Mouse (Mus musculus): ENCODE measurements around the gene Erc2. TPM values are rescaled to one million over a fixed set of nuclear protein-coding genes. Genes with fewer than 3 reads are reported as not detected.

The Erc2 gene
- total RNA-seq, 2 experiments from 2014 or later = not detected

DNA sequence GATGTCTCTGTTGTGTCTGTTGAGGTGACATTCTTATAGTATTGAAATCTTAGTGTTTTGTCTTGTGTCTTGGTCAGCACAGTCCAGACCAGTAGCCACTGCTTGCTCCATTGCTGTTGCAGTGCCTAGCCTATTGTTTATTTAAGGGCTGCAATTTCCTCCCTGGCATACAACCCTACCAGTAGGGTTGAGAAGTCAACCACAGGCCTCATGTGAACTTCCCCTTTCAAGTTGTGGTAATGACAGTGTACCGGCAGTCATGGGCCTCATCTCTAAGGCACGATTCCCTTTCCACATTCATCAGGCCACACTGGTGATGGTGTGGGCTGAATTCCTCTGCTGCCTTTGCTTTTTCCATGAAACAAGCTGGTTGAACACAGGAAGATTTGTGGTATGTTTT lies 267.4 kb downstream of the Erc2 start:
- no peak for ATAC-seq (replicated peaks; ENCODE audit: low FRiP score, poor library complexity, severe bottlenecking)

GRCm38 (mm10) chr14:27892416-27892815 lies 270.2 kb downstream of the Erc2 start:
- no peak for ATAC-seq (replicated peaks; ENCODE audit: low FRiP score, poor library complexity, severe bottlenecking)

GRCm38 (mm10) chr14:27901772-27902171 lies 279.5 kb downstream of the Erc2 start:
- ATAC-seq (replicated peaks; ENCODE audit: low FRiP score, poor library complexity, severe bottlenecking) = no peak

GRCm38 (mm10) chr14:27921656-27922373 lies 299.6 kb downstream of the Erc2 start:
- no peak for ATAC-seq (replicated peaks; ENCODE audit: low FRiP score, poor library complexity, severe bottlenecking)

DNA sequence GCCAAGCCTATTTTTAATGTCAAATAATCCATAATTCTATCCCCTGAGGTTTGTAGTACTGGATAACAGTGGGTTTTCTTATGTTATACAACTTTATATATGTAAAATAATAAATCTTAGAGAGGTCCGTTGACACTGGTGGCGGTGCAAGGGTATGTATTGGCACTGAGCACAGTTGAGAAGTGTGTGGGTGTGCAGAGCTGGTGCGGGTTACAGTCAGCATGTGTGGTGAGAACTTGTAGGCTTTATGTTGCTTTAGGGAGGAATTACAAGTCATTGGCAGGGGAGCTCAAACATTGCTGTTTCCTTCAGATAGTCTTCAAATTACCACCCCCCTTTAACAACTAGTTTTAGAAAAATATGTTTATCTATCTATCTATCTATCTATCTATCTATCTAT lies 305.1 kb downstream of the Erc2 start:
- no peak for ATAC-seq (replicated peaks; ENCODE audit: low FRiP score, poor library complexity, severe bottlenecking)

GRCm38 (mm10) chr14:27933533-27933932 lies 311.3 kb downstream of the Erc2 start:
- ATAC-seq (replicated peaks; ENCODE audit: low FRiP score, poor library complexity, severe bottlenecking) = no peak

DNA sequence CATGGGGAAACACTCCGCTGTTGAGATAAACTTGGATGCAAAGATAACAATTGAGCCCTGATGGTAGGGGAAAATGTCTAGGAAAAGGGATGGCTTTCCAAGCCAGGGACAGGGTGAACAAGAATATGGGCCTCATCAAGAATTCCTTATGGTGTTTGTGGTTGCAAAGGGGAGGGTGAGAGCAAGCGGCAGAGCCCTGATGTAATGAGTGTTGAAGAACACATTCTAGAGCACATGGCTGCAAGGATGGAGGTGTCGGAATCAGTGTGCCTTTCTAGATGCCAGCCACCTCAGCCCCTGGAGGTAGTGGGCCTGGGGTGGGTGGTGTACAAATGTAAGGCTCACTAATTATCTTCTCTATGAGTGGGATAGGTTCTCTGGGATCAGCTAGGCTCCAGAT lies 313.5 kb downstream of the Erc2 start:
- no peak for ATAC-seq (replicated peaks; ENCODE audit: low FRiP score, poor library complexity, severe bottlenecking)

GRCm38 (mm10) chr14:27937922-27938321 lies 315.7 kb downstream of the Erc2 start:
- no peak for ATAC-seq (replicated peaks; ENCODE audit: low FRiP score, poor library complexity, severe bottlenecking)

GRCm38 (mm10) chr14:27945276-27945675 lies 323.0 kb downstream of the Erc2 start:
- ATAC-seq (replicated peaks; ENCODE audit: low FRiP score, poor library complexity, severe bottlenecking) = no peak

DNA sequence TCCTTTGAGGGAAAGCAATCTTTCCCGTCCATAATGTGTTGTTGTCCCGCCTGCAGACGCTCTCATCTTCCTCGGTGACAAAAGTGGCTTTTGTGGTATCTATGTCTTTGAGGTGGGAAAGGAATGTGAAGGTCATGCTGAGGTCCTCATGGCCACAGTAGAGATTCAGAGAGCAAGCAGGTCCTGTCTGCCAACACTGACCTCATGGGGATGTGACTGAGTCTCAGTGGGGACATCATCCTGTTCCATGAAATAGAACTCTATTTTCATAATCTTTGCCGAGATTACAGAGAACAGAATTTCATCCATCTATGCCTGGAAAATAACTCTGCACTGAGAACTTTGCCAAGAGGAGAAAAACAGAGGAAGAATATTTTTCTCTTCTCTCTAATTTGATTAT lies 324.0 kb downstream of the Erc2 start:
- ATAC-seq (replicated peaks; ENCODE audit: low FRiP score, poor library complexity, severe bottlenecking) = no peak

GRCm38 (mm10) chr14:27948391-27948790 lies 326.2 kb downstream of the Erc2 start:
- ATAC-seq (replicated peaks; ENCODE audit: low FRiP score, poor library complexity, severe bottlenecking) = no peak

DNA sequence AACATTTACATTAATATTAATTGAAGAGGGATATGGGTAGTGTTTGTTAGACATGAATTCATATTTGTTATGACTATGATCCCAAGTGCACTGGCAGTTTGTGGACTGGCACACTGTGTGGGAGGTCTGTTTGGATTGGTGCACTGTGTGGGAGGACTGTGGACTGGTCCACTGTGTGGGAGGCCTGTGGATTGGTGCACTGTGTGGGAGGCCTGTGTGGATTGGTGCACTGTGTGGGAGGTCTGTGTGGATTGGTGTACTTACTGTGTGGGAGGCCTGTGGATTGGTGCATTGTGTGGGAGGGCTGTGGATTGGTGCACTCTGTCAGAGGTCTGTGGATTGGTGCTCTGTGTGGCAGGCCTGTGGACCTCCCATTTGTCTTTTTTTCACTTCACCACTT lies 331.6 kb downstream of the Erc2 start:
- ATAC-seq (replicated peaks; ENCODE audit: low FRiP score, poor library complexity, severe bottlenecking) = no peak

DNA sequence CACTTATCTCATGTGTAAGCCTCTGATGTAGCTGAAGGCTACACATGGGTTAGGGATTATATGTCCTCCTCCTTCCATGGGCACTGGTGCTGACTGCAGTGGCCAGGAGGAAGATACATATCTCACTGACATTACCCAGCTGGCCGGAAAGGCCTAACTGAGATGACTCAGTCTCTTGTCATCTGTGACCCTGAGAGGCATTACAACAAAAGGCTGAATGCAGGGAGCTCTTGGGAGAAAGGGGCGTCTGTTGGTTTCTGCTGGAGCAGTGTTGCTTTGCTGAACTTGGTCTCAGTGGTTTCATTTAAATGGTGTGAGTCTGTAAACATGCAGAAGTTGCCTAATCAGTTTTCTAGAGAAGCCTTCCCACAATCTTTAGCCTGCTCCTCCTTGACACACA lies 334.6 kb downstream of the Erc2 start:
- ATAC-seq (replicated peaks; ENCODE audit: low FRiP score, poor library complexity, severe bottlenecking) = no peak

DNA sequence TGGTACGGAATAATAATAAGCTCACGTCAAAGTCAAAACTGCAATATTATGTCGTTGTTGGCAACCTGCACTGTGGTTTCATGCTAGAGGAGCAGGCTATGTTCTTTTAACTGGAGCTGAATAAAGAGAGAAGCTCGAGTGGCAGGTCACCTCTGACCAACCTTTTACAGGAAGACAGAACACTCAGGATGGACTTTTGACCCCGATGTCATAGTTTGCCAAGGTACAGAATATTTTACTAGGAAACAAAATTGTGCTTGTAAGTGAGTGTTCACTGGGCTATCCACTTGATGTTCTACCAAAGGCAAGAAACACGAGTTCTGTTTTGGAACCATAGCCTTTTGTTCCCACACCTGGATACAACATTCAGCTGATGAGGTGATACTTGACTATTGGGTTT lies 351.5 kb downstream of the Erc2 start:
- no peak for ATAC-seq (replicated peaks; ENCODE audit: low FRiP score, poor library complexity, severe bottlenecking)

DNA sequence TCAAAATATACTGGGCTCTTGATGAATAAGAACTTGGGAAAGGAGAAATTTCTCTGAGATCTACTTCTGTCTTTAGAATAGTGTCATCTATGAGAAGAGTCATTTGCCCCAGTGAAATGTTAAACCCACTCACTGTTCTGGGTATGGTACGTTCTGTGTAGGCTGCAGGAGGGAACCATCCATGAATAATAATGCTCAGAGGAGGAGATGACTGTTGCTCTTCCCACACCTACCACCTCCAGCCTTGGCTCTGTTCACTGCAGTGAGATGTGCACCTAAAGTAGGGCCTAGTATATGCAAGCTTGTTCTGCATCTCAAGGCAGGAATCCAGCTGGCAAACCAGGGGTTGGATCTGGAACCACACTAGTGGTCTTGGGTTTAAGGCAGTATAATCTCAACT lies 353.4 kb downstream of the Erc2 start:
- ATAC-seq (replicated peaks; ENCODE audit: low FRiP score, poor library complexity, severe bottlenecking) = no peak

- ATAC-seq (replicated peaks; ENCODE audit: low FRiP score, poor library complexity, severe bottlenecking) = no peak
Measured at GRCm38 (mm10) chr14:27984758-27985157, 362.5 kb downstream of the Erc2 start.

DNA sequence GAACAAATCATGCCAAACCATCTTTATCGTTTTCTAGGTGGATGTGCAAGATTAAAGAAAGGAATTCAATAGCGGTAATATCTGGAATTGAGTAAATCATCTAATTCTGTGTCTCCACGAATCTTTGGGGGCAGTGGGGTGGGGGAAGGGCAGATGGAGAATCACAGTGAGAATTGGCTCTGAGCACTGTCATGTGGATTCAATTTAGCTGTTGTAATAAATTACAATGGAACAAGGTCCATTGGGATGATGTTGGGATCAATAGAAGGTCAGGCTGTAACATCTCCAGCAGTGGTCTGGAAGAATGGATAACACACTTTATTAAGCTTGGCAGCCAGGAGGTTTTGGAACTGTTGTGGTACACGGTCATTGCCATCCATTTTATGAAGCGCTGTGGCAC lies 363.0 kb downstream of the Erc2 start:
- ATAC-seq (replicated peaks; ENCODE audit: low FRiP score, poor library complexity, severe bottlenecking) = no peak

DNA sequence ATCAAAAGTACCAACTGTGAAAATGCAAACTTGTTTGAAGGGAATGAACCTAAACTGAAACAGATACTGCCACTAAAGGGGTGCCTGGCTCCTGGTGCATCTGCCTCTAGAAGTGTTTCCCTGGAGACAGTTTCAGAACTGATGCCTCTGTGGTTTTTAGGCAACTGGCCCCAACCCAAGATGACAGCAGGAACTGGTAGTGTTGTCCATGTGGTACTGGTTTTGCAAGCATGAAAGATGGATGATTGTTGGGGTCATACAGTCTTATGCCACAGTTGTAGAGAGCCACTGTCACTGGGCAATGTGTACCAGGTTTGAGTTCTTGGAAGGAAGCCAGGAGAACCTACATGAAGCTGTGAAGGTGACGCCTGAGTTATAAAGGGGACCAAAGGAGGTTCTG lies 365.2 kb downstream of the Erc2 start:
- ATAC-seq (replicated peaks; ENCODE audit: low FRiP score, poor library complexity, severe bottlenecking) = no peak

GRCm38 (mm10) chr14:27998551-27998950 lies 376.3 kb downstream of the Erc2 start:
- no peak for ATAC-seq (replicated peaks; ENCODE audit: low FRiP score, poor library complexity, severe bottlenecking)

DNA sequence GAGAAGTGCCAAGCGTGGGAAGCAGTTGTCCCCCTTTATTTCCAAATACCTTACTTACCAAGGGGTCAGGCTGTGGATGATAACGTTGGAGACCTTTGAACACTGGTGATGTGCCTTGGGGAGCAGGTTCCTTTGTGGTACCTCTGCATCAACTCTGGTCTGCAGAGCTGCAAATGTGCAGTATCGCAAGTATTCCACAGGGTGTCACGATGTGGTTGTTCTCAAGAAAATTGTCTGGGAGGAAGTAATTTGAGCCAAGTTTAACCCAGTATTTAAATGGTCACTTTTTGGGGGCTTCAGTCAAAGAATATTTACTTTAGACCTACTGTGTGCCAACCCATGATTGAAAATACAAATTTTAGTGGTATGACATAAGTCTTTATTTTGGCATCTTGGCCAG lies 381.8 kb downstream of the Erc2 start:
- no peak for ATAC-seq (replicated peaks; ENCODE audit: low FRiP score, poor library complexity, severe bottlenecking)

DNA sequence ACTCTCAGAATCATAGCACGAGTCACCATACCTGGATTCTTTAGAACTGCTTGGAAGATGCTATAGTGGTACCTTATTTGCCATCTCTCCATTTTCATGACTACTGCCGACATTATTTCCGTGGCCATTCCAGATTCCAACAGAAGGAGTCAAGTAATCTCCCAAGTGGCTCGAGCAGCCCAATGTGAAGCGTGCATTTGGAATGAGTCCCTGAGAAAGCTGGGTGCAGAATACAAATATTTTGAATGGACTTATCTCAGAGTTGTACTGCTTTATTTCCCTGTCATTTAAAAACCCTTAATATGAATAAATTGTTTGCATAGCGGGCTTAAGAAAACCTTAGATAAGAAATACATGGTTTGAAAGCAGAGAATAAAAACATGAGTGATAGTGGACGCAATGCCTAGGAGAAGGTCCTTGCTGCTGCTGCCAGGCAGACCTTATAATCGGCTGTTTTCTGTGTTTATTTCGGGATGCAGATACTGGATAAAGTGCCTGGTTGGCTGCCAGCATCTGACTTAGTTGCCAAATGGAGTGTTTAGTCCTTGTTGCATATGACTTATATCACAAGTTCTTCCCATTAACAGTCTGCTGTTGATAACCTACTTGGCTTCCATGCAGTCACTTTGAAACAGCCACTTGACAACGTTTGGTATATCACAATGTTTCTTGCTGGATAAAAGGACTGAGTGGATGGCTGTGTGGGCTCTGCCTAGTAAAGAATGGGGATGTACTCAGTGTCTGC lies 388.5 kb downstream of the Erc2 start:
- ATAC-seq (replicated peaks; ENCODE audit: low FRiP score, poor library complexity, severe bottlenecking) = no peak

- no peak for ATAC-seq (replicated peaks; ENCODE audit: low FRiP score, poor library complexity, severe bottlenecking)
Measured at GRCm38 (mm10) chr14:28023199-28023598, 401.0 kb downstream of the Erc2 start.
